Mouse (Mus musculus): ENCODE measurements around the gene Bace1. TPM values are rescaled to one million over a fixed set of nuclear protein-coding genes. Genes with fewer than 3 reads are reported as not detected.
"Not testable (repeated sequence)": the region's sequence is repeated elsewhere in the genome, so short reads cannot be mapped to it uniquely, and the experiment has no call there.

The Bace1 gene
- total RNA-seq, 2 experiments from 2014 or later = 108 to 111 TPM

GRCm38 (mm10) chr9:45829107-45829506 lies 9.3 kb upstream of the Bace1 start:
- peak; percentile 70 to 75 for DNase-seq (ENCODE audit: low spot score in 2 of 2)
- intact Hi-C loops (cut with DNase I) = loop anchor here (10.0 kb wide), 1 partner anchor 414 kb away; no protein-coding TSS in a partner anchor

- intact Hi-C loops (cut with DNase I) = no loop called here
- DNase-seq (ENCODE audit: low spot score in 2 of 2) = no peak
Measured at GRCm38 (mm10) chr9:45832898-45833297, 5.5 kb upstream of the Bace1 start.

GRCm38 (mm10) chr9:45833461-45833860 lies 4.9 kb upstream of the Bace1 start:
- DNase-seq (ENCODE audit: low spot score in 2 of 2) = no peak
- intact Hi-C loops (cut with DNase I) = no loop called here

GRCm38 (mm10) chr9:45838069-45838433 lies 329 bp upstream of the Bace1 start:
- intact Hi-C loops (cut with DNase I) = no loop called here
- DNase-seq (ENCODE audit: low spot score in 2 of 2) = no peak

GRCm38 (mm10) chr9:45839139-45839981 lies 980 bp downstream of the Bace1 start:
- intact Hi-C loops (cut with DNase I) = no loop called here
- no peak for DNase-seq (ENCODE audit: low spot score in 2 of 2)

- DNase-seq (ENCODE audit: low spot score in 2 of 2) = no peak
- intact Hi-C loops (cut with DNase I) = no loop called here
Measured at GRCm38 (mm10) chr9:45839982-45840300, 1.6 kb downstream of the Bace1 start.

GRCm38 (mm10) chr9:45840331-45840730 lies 2.0 kb downstream of the Bace1 start:
- intact Hi-C loops (cut with DNase I) = no loop called here
- DNase-seq (ENCODE audit: low spot score in 2 of 2) = no peak

- intact Hi-C loops (cut with DNase I) = no loop called here
- DNase-seq (ENCODE audit: low spot score in 2 of 2) = no peak
Measured at GRCm38 (mm10) chr9:45841458-45841857, 3.1 kb downstream of the Bace1 start.

GRCm38 (mm10) chr9:45843007-45843406 lies 4.6 kb downstream of the Bace1 start:
- no peak for DNase-seq (ENCODE audit: low spot score in 2 of 2)
- intact Hi-C loops (cut with DNase I) = no loop called here

GRCm38 (mm10) chr9:45843780-45844179 lies 5.4 kb downstream of the Bace1 start:
- intact Hi-C loops (cut with DNase I) = no loop called here
- DNase-seq (ENCODE audit: low spot score in 2 of 2) = peak in 1 of 2 experiments; percentile 24

GRCm38 (mm10) chr9:45845541-45845940 lies 7.2 kb downstream of the Bace1 start:
- intact Hi-C loops (cut with DNase I) = no loop called here
- DNase-seq (ENCODE audit: low spot score in 2 of 2) = no peak

GRCm38 (mm10) chr9:45846176-45846575 lies 7.8 kb downstream of the Bace1 start:
- DNase-seq (ENCODE audit: low spot score in 2 of 2); intact Hi-C loops (cut with DNase I): not testable (repeated sequence)

GRCm38 (mm10) chr9:45846891-45847460 lies 8.6 kb downstream of the Bace1 start:
- DNase-seq (ENCODE audit: low spot score in 2 of 2) = no peak
- intact Hi-C loops (cut with DNase I) = no loop called here

GRCm38 (mm10) chr9:45849528-45850408 lies 11.4 kb downstream of the Bace1 start:
- peak; percentile 67 to 85 for DNase-seq (ENCODE audit: low spot score in 2 of 2)
- intact Hi-C loops (cut with DNase I) = no loop called here

- DNase-seq (ENCODE audit: low spot score in 2 of 2) = no peak
- intact Hi-C loops (cut with DNase I) = no loop called here
Measured at GRCm38 (mm10) chr9:45850528-45851155, 12.3 kb downstream of the Bace1 start.

- intact Hi-C loops (cut with DNase I) = no loop called here
- no peak for DNase-seq (ENCODE audit: low spot score in 2 of 2)
Measured at GRCm38 (mm10) chr9:45851330-45851729, 12.9 kb downstream of the Bace1 start.

GRCm38 (mm10) chr9:45851776-45852175 lies 13.4 kb downstream of the Bace1 start:
- DNase-seq (ENCODE audit: low spot score in 2 of 2) = no peak
- intact Hi-C loops (cut with DNase I) = no loop called here

GRCm38 (mm10) chr9:45853695-45854094 lies 15.3 kb downstream of the Bace1 start:
- intact Hi-C loops (cut with DNase I) = no loop called here
- no peak for DNase-seq (ENCODE audit: low spot score in 2 of 2)

- intact Hi-C loops (cut with DNase I) = no loop called here
Measured at GRCm38 (mm10) chr9:45854136-45854535, 15.8 kb downstream of the Bace1 start.

GRCm38 (mm10) chr9:45859364-45859763 lies 21.0 kb downstream of the Bace1 start:
- intact Hi-C loops (cut with DNase I) = no loop called here
- no peak for DNase-seq (ENCODE audit: low spot score in 2 of 2)

More at GRCm38 (mm10) chr9:45854136-45854535, 15.8 kb downstream of the Bace1 start:
- DNase-seq (ENCODE audit: low spot score in 2 of 2) = no peak

All from left cerebral cortex, postnatal 14 days (tissue).